Mouse (Mus musculus) embryo, embryonic 10 days (tissue): ENCODE results near the gene Slc6a5.
"Not testable (repeated sequence)": the region's sequence is repeated elsewhere in the genome, so short reads cannot be mapped to it uniquely, and the experiment has no call there.

Experiments
- DNase-seq: peaks from one replicate; pipeline ENCODE4 v3.0.0-alpha.2; 2015; ENCODE audit warnings: low spot score

Gene Slc6a5

DNA sequence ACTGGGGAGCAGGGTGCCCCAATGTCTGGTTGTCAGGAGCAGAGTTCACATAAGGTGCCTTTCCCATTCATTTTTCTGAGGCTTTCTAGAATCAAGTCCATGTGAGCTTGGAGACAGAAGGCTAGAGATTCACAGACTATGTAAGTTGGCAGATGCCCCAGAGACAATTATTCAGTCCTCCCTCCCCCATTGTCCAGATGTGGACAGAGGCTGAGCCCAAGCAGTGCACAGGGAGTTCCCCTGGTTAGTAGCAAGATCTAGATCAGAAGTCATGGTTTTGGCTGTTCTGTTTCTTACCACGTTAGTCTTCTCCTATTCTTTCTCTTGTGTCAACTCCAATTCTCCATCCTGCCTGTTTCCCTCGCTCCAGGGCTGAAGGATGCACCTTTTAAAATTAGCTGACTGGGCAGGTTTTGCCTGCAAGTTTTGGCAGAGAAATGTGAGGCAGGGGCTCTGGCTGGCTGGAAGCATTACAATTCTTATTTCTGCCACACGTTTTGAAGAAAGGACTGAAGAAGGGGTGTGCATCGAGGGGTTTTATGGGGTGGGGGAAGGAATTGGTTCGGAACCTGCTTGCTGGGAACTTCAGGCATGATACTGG, 3.9 kb downstream of the Slc6a5 start:
- DNase-seq: no peak

DNA sequence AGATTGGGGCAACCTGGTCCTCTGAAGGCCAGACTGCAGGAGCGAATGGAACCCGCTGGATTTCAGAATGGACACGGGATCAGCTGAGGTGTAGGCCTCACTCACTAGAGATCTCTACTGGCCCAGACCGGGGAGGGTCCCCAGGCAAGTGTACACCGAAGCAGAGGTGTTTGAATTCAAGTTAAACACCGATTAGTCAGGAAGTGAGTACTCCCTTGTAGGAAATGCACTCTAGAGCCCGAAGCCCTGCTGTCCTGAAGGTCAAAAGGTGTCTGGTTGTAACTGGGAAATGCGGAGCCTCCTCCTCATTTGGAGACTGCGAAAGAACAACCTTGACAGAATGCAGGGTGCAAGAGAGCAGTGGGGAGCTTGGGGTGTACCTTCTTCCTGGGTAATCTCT, 5.0 kb downstream of the Slc6a5 start:
- no peak for DNase-seq

DNA sequence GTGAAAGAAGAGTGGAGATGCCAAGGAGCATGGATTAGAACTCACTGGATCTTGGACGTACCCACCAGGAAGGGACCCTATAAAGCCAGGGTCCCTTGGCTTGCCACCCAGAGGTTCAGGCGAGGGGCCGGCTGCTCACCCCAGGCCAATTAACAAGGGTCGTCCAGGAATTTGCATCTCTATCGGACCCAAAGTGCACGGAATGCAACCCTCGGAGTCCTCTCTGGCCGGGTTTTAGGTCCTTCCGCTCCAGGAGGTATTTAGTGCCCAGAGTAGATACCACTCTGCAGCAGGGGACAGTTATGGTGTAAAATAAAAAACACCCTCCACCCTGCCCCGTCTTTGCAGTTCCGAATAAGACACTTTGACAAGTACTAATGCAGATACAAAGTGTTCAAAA, 5.5 kb downstream of the Slc6a5 start:
- no peak for DNase-seq

DNA sequence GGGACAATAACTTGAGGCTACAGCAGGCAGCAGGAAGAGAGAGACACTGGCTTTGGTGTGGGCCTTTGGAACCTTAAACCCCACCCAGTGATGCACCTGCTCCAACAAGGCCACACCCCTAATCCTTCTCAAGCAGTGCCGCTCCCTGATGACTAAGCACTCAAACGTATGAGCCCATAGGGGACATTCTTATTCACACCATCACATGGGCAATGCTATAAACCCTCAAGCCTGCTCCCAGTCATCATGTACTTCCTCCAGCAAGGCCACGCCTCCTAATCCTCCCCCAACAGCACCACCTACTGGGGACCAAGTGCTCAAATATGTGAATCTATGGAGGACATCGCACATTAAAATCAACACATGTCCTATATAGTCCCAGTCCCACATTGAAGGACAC, 9.5 kb downstream of the Slc6a5 start:
- DNase-seq: no peak

DNA sequence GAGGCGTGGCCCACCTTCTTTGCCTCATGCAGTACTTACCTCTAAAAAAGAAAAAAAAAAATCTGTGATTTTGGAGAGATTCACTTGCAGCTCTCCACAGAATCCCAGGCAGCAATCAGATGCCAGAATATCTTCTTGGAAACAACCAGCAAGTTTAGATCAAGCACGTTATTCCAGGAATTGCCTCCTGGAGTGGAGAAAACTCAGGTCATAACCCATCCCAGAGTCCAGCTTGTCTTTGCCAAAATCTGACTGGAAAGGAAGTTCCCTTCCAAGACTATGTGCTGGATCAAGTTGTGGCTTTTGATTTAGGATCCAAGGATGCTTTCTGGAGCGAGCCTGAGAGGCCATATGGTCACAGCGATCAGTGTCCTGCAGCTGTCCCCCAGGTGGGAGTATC, 10.8 kb downstream of the Slc6a5 start:
- no peak for DNase-seq

DNA sequence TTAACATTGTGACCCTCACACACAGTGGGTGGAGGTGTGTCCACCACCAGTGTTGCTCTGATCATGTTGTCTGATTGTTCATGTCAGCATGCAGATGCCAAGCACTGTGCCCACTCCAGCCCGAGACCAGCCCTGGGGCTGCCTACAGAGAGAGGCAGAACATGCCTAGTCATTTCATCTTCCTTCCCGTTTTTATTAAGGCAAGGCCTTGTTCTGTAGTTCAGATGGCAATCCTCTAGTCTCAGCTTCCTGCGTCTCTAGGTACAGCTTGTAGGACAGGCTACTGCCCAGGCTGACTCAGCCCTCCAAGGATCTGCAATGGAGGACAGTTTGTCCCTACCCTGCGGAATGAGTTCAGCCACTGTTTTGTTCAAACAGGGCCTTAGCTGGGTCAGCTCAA, 13.0 kb downstream of the Slc6a5 start:
- no peak for DNase-seq

DNA sequence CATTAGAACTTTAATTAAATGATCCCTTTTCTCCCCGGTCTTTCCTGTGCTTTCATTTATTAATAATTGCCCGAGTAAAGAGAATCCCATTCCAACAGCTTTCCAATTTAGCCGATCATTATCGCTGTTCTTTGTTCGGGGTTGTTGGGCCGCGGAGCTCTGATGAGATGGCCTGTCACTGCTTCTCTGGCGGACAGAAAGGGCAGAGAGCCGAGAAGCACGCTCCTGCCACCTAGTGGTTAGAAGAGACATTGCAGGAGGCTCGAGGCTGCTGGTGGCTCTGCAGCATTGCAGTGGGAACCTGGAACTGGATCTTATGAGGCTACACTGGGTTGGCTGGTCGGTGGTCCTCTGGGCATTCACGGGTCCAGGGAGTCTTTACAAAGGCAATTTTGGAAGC, 13.4 kb downstream of the Slc6a5 start:
- DNase-seq: peak; percentile 94

DNA sequence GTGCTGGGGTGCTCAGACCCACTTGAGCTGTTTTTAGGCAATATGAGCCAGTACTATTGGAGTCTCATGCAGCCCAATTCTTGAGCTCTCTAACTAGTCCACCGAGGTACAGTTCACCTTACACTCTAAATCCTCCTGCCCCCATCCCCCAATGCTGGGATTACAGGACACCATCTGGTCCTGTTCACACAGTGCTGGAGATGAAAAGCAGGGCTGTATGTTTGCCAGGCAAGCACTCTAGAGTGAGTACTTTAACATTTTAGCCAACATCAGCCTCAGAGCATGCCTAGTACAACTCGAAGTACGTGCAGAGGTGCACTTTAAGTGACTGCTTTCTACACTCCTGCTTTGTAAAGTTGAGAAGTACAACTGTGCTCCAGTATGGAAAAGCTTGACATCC, 18.6 kb downstream of the Slc6a5 start:
- no peak for DNase-seq

DNA sequence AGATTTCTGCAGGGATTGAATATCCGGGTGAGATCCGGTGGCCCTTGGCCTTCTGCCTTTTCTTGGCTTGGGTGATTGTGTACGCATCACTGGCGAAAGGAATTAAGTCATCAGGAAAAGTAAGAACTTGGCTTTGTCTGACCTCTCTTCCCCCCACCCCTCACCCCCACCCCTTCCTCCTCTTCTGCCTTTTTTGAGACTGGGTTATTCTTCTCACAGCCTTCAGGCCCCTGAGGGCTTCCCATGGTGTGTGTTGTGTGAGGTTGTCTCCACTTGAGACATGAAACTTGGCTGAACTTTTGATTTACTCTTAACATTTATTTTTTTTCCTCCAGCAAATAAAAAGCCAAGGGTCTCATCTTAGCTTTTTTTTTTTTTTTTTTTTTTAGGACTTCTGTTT, 20.1 kb downstream of the Slc6a5 start:
- DNase-seq: no peak

DNA sequence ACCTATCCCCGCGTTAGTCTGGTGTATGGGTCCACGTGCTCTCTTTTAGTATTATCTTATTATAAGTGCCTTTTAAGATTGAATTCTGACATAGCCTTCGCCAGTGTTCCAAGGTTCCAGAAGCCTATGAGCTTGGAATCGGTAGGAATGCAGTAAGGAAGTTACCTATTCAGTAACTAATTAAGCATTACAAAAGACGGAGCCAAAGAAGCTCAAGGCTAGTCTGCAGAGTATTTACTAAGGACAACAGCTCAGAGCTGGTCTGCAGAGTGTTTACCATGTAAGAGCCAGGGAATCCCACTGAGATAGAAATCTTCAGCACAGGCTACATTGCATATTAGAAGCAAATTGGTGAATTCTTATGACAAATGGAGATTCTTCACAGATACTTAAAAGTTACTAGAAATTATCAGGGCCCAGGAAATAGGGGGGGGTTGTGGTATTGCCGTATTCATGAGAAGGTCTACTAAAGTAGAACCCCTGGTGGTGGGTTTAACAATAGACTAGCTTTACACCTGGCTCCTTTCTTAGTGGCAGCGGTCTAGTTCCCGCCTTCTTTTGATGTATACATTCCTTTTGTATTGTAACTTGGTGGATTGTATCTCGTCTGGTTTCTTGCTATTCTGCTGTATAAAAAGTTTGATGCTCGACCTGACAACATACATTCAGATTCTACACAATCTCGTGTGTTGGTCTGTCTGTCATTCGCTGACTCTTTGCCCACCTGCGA, 23.6 kb downstream of the Slc6a5 start:
- not testable (repeated sequence) for DNase-seq

DNA sequence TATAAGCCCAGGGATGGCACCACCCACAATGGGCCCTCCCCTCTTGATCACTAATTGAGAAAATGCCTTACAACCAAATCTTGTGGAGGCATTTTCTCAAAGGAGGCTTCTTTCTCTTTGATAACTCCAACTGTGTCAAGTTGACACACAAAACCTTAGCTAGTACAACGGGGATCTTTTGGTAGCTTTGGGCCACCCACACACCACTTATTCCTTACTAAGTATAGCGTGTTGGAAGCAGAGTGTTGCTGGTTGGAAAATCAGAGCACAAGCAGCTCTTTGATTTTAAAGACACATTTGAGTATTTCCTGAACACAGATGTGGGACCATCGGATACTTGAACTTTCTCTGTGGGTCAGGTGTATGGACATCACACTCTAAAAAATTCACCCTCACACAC, 26.9 kb downstream of the Slc6a5 start:
- DNase-seq: no peak

DNA sequence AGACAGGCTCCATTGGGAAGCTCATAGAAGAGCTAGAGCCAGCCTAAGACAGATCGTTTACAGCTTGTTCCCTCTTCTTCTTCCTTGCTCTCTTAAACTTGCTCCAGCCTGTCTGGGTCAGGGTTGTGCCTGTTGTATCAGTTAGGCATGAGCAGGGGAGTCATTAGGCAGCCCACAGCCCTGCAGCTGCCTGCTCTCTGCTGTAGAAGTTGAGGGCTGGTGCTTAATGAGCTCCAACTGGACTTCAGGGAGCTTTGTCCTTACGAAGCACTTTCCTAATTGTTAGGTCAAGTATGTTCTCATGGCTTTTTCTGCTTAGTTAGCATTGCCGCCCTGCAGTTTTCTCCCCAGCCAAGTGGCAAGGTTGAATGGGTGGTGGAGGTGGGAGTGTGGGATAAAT, 32.1 kb downstream of the Slc6a5 start:
- DNase-seq: no peak

DNA sequence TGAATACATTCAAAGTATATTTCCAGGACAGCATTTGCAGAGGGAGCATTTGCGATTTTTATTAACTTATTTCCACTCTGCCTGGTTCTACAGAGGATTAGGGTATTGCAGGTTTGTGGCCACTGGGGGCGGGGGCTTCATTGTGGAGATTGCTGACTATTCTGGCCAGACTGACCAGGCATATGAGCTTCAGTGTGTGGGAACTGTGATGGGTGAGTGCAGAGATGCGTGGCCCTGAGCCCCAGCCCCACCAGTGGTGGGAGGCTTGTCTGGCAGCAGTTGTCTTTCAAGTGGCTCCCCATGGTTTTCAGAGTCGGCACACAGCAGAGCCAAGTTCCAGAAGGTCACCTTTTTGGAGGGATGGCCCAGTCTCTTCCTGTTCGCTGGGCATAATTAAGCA, 32.5 kb downstream of the Slc6a5 start:
- DNase-seq: no peak

DNA sequence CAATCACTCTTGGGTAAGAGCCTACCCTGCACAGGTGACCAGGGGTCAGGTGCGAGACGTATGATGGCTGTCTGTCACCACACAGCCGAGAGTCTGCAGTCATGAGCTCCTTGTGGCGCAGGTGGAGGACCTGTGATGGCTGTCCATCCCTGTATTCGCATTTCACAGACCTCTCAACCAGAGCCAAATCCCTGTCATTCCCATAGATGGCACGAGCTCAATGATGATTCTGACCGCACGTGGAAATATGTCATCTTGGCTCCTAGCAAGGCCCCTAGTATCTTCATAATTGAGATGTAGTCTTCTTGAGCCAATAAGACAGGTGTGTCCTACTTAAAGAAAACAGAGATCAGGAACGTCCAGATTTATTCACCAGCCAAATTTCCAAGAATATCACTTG, 36.7 kb downstream of the Slc6a5 start:
- DNase-seq: no peak

DNA sequence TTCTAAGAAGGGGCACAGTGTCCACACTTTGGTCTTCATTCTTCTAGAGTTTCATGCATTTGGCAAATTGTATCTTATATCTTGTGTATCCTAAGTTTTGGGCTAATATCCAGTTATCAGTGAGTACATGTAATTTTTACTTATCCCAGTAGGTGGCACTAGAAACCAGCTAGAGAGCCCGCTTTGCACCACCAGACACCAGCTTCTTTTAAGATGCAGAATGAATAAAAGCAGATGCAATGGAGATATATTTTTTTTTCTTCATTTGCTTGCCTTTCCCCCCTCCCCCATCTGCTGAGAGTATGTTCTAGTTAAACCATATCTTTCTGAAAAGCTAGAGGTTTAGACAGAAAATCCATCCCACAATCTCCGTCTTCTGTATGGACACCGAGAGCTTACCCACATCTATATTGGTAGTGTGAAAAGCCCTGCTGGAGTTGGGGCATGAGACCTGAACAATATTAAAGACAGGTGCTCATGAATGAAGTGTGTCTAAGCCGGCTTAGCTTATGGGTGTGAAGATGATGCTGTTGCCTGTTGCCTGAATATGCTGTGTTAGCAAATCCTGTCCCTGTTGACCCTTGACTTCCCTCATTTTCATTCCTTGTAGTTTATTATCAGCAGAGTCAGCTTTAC, 43.7 kb downstream of the Slc6a5 start:
- DNase-seq: peak; percentile 38

DNA sequence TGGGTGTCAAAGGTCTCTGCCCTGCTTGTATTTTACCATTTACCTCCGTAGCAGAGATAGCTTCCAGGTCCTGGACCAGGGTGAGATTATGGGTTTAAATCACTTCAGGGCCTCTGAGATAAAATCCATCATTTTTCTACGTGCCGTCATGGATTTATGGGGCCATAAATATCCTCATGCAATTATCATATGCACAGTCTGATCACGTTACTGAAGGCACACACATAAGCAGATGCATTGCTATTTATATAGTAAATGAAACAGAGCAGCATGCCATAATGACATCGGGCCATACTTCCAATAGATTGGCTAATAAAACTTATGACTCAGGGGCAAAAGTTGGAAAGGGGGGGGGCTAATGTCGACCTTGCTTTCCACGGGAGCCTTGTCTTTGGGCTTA, 44.9 kb downstream of the Slc6a5 start:
- no peak for DNase-seq

DNA sequence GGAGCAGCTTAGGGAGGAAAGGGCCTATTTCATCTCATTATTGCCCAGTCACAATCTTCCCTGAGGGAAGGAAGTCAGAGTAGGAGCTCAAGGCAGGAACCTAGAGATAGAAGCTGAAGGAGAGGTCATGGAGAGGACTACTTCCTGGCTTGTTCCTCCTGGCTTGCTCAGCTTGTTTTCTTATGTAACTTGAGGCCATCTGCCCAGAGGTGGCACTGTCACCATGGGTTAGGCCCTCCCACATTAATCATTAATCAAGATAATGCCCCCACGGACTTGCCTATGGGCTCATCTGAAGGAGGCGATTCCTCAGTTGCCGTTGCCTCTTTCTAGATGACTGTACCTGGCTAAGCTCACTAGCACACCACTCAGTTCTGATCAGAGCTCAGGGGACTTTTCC, 47.2 kb downstream of the Slc6a5 start:
- DNase-seq: no peak

DNA sequence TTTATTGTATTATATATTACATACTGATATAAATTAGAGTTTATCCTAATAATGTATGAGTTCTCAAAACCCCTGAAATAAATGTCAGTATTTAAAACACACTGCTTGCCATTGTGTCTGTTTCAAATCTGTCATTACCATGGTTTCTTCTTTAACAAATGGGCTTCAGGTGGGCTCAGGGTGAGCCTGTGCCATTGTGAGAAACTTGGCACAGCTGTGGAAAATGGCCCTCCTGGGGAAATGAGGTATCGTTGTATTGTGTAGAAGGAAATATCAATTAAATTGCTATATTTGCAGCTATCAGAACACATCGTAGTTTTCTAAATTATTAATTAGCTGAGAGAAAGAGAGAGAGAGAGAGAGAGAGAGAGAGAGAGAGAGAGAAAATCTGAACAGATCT, 53.8 kb downstream of the Slc6a5 start:
- DNase-seq: no peak

DNA sequence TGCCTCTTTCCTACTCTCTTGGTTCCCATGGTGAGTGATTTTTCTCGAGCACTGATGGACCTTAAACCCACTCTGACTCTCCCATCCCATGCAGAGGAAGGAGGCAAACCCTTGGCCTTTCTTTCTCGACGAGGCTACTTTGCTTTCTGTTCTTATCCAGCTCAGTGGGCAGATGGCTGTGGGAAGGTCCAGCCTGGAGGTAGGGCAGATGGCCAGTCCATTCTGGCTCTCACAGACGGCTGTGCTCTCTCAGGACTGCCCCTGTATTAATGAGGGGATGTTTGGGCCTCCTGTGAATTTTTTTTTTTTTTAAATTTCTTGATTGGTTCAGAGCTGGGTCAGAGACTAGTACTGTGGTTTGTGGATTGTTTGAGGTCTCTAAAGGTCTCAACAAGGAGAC, 59.6 kb downstream of the Slc6a5 start:
- DNase-seq: no peak

DNA sequence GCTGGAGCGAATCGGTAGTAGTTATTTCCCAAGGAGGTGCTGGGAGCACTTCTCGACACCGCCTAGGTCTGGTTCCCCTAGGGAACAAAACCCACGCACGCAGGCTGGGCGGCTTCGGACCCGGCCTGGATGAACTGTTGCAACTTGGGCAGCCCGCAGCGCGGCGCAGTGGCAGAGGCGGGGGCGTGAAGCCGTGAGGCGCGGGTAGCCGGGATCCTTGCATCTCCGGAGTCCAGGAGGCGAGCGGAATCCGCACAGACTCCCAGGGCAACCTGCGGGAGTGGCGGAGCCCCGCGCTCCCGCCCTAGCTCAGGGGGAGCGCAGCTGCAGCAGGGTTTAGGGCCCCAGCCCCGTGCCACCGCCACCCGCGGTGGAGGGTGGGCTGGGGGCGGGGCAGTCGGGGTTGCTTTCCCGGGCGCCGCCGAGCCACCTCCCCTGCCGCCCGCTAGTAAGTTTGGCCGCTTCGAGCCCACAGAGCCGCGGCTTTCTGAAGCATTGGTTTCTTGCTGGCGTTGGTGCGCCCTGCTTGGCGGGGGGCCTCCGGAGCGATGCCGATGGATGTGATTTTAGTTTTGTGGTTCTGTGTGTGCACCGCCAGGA, 65.0 kb downstream of the Slc6a5 start, which contains the start of gene Nell1:
TSS of gene Nell1 (plus strand) at position 24 of the 600 bp plus-strand sequence.
- DNase-seq: peak; percentile 59

DNA sequence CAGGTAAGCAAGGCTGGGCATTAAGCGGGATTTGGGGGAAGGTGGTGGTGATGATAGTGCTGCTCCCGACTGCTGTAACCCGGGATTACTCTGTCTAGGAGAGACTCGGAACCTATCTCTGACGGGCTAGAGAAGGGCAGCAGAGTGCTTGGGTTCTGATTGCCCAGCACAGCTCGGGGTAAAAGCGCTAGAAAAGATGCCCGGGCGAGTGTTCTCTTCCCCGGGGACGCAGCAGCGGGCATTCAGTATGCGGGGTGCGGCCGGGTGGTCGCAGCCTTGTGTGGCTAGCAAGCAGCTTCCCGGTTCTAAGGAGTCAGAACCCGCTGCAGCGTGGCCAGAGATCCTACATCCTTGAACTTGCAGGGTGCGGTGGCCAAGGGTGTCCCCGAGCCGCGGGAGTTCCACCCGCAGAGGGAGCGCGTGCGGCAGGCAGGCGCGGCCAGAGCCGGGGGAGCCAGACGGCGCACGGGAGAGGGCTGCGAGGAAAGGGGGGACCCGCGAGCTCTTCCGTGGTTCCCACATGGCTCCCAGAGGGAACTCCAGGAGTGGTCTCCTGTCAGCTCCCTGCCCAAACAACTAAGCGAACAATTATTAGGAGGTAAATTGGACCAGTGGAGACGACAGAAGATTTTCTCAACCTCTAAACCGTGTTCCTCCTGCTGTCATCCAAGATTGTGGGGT, 65.6 kb downstream of the Slc6a5 start:
- no peak for DNase-seq

DNA sequence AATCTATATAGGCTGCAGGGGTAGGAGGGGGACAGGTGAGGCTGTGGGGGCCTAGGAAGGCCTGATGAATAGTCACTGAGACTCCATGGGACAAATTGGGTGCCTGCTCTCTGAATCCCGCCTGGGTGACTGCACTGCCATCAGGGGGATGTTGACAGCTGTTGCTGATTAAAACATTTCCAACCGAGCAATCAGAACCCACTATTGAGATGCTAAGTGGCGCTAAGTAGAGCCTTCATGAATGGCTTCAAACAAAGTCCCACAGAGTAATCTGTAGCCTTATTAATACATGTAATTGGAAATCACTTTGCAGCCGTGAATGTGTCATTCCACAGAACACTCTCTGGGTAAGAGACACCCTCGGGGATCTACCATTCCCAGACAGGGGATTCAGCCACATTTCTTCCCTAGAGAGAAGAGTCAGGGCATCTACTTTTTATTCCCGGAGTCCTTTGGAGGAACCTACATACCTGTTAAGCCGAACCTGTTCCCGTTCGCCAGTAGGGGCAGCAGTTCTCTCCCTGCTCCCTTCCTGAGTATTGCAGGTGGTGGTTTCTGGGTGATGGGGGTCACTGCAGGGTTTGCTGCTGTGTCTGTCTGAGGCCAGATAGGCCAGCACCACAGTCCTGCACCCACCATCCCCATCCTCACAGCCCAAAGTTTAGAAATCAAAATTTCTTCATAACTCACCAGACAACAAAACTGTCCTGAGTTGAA, 71.7 kb downstream of the Slc6a5 start:
- no peak for DNase-seq
